Mouse (Mus musculus) midbrain, embryonic 16.5 days (tissue): ENCODE measurements around the gene Ptpn5. TPM values are rescaled to one million over a fixed set of nuclear protein-coding genes. Genes with fewer than 3 reads are reported as not detected.
A peak's percentile ranks its signal among the peaks of the same experiment; 100 is the strongest.

Source experiments
- ATAC-seq: fragments of 200-750 bp; cut with Nextera tagmentation; 2 replicates; pipeline ENCODE4 v1.8.0; 2017; ENCODE audit warnings: moderate TSS enrichment
- H3K27ac ChIP-seq: fragments of 300-500 bp; sonication (generic); 2 replicates; pipeline ENCODE4 v1.5.1; 2014; ENCODE audit warnings: mild to moderate bottlenecking, low read length, mixed read lengths
- H3K27me3 ChIP-seq: fragments of 300-500 bp; sonication (generic); 2 replicates; pipeline ENCODE4 v1.6.1; 2014; ENCODE audit warnings: low read depth, low read length, mixed read lengths; ENCODE audit not compliant: control insufficient read depth, insufficient read depth
- H3K36me3 ChIP-seq: fragments of 300-500 bp; sonication (generic); 2 replicates; pipeline ENCODE4 v1.6.1; 2014; ENCODE audit warnings: mild to moderate bottlenecking, low read length, moderate library complexity, mixed read lengths; ENCODE audit not compliant: control insufficient read depth, insufficient read depth
- H3K4me1 ChIP-seq: fragments of 300-500 bp; sonication (generic); 2 replicates; pipeline ENCODE4 v1.6.1; 2014; ENCODE audit warnings: mild to moderate bottlenecking, low read length, mixed read lengths; ENCODE audit not compliant: control insufficient read depth, insufficient read depth
- H3K4me2 ChIP-seq: fragments of 300-500 bp; sonication (generic); 2 replicates; pipeline ENCODE4 v1.6.1; 2014; ENCODE audit warnings: mild to moderate bottlenecking, low read length, mixed read lengths
- H3K4me3 ChIP-seq: fragments of 300-500 bp; sonication (generic); 2 replicates; pipeline ENCODE4 v1.5.1; 2014; ENCODE audit warnings: low read depth, mild to moderate bottlenecking, low read length, moderate library complexity, mixed read lengths
- H3K9ac ChIP-seq: fragments of 300-500 bp; sonication (generic); 2 replicates; pipeline ENCODE4 v1.6.1; 2014; ENCODE audit warnings: low read depth, low read length, mixed read lengths
- H3K9me3 ChIP-seq: fragments of 300-500 bp; sonication (generic); replicated peaks from 2 replicates; pipeline ENCODE4 v1.6.1; 2014; ENCODE audit warnings: mild to moderate bottlenecking, low read length, mixed read lengths; ENCODE audit not compliant: control insufficient read depth, poor library complexity, severe bottlenecking
- WGBS: fragments of 180-500 bp; shearing (Covaris S2); extraction: QIAGEN DNeasy Blood & Tissue Kit; methylation state at CpG from one replicate; pipeline ENCODE4 v1.1.7; 2014; 5-methylcytosine and 5-hydroxymethylcytosine counted together
- polyA plus RNA-seq: library from polyadenylated mRNA; unstranded; fragments of >200 nt; fragmentation: Nextera tagmentation; extraction: Ambion mirVana; gene quantifications from 2 replicates; pipeline ENCODE4 v1.2.1, GENCODE M21; 2015

Gene Ptpn5
- polyA plus RNA-seq, 1 experiment from 2014 or later, result 194 TPM

DNA sequence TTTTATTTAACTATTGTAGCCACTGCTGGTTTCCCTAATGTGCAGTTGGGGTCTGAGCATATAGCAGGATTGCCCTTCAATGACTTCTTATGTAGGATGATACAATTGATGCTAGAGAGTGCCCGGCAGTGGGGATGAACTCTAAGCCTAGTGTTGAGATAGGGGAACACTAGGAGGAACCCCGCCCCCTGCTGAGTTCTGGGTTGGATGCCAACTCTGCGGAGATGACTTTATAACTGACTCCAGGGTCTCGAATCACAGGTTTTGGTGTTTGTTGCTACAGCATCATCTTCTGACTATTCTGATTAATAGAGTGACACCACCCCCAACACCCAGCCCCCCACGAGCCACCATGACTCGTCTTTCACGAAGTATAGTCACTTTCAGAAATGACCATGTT, 14.8 kb upstream of the Ptpn5 start:
- no peak for ATAC-seq

DNA sequence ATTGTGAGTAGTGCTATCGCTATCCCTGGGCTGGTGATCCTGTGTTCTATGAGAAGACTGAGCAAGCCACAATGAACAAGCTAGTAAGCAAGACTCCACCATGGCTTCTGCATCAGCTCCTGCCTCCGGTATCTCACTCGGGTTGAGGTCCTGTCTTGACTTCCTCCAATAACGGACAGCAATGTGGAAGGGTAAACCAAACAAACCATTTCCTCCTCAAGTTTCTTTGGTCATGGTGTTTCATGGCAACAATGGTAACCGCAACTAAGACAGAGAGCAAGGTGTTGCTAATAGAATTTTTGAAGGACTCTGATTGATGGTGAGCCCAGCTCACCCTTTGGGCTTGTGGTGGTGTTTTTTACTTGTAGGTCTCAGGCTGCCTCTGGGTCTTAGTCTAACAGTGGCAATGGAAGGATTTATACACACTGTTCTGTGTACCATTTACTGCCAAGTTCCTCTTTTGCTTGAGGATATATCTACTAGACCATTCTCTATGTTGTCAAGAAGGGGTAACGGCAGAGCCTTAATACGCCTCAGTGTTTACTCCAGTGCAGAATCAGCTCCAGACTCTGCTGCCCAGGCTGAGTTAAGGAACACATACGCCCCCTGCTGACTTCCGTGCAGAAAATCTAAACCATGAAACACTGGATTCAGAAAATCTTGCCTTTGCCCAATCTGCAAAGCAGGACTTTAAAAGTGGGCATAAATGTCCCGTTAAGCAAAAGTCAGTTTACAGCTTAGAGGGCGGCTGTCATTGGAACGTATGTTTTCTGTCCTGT, 12.7 kb upstream of the Ptpn5 start:
- Histone ChIP-seq H3K27me3 (no peaks in the 10 kb centered on the region), H3K27ac (no peak overlapping the region), H3K36me3 (no peaks in the 10 kb centered on the region), H3K4me2 (no peak overlapping the region), H3K9ac (no peak overlapping the region), H3K4me3 (no peak overlapping the region), H3K9me3 (no peaks in the 10 kb centered on the region), H3K4me1 (no peaks in the 10 kb centered on the region)
- WGBS, result 67% methylated on average over 12 of the region's 12 CpGs
- ATAC-seq, result no peak

More for the DNA sequence above, 14.8 kb upstream of the Ptpn5 start:
- H3K9ac ChIP-seq, result no peak overlapping the region
- 89% methylated on average over 7 of the region's 7 CpGs for WGBS
- H3K4me2 ChIP-seq, result no peak overlapping the region
- H3K27ac ChIP-seq, result no peak overlapping the region
- no peaks in the 10 kb centered on the region for H3K27me3 ChIP-seq
- H3K36me3 ChIP-seq, result no peaks in the 10 kb centered on the region
- H3K9me3 ChIP-seq, result no peaks in the 10 kb centered on the region
- no peak overlapping the region for H3K4me3 ChIP-seq
- H3K4me1 ChIP-seq, result no peaks in the 10 kb centered on the region

DNA sequence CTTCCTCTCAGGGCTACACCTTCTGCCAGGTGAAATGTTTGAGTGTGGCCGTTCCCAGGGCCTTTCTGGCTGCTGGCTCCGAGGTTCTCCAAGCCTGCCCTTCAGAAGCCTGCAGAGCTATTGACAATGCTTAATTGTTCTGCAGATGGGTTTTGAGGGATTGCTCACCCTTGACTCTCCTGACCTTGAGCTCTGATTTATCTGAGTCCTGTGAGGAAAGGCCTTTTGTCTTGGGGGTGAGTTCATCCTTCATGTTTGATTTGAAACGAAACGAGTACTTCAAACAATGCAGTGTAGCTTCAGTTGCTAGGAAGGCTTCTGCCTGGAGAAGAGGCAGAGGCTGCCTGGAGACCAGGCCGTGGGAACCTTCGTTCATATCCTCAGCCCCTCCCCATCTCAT, 10.8 kb upstream of the Ptpn5 start:
- 46% methylated on average over 6 of the region's 6 CpGs for WGBS
- no peak overlapping the region for H3K4me2 ChIP-seq
- H3K4me3 ChIP-seq, result no peak overlapping the region
- H3K4me1 ChIP-seq, result no peaks in the 10 kb centered on the region
- H3K27me3 ChIP-seq, result no peaks in the 10 kb centered on the region
- no peak overlapping the region for H3K9ac ChIP-seq
- no peaks in the 10 kb centered on the region for H3K9me3 ChIP-seq
- H3K36me3 ChIP-seq, result no peaks in the 10 kb centered on the region
- no peak overlapping the region for H3K27ac ChIP-seq
- no peak for ATAC-seq

DNA sequence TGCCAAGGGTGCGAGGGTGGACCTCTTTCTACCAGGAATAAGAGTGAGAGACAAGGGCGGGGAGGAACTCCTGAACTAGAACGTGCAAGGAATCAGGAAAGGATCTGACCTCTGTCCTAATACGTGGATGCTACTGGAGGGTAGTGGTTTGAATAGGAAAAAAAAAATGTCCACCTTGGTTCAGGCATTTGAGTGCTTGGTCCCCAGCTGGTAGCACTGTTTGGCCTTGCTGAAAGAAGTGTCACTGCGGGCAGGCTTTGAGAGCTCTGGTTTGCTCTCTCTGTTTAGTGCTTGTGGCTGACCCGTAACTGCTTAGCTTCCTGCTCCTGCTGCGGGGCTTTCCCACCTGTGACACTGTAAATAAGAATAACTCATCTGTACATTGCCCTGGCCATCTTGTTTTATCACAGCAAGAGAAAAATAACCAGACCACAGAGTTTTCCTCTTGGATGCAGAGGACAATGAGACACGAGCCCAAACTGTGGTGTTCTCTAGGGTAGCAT, 6.4 kb upstream of the Ptpn5 start:
- no peaks in the 10 kb centered on the region for H3K36me3 ChIP-seq
- no peaks in the 10 kb centered on the region for H3K4me1 ChIP-seq
- no peak overlapping the region for H3K9ac ChIP-seq
- H3K27me3 ChIP-seq, result no peaks in the 10 kb centered on the region
- no peak overlapping the region for H3K4me3 ChIP-seq
- no peak overlapping the region for H3K4me2 ChIP-seq
- H3K27ac ChIP-seq, result no peak overlapping the region
- 84% methylated on average over 8 of the region's 8 CpGs for WGBS
- ATAC-seq, result no peak
- H3K9me3 ChIP-seq, result no peaks in the 10 kb centered on the region

DNA sequence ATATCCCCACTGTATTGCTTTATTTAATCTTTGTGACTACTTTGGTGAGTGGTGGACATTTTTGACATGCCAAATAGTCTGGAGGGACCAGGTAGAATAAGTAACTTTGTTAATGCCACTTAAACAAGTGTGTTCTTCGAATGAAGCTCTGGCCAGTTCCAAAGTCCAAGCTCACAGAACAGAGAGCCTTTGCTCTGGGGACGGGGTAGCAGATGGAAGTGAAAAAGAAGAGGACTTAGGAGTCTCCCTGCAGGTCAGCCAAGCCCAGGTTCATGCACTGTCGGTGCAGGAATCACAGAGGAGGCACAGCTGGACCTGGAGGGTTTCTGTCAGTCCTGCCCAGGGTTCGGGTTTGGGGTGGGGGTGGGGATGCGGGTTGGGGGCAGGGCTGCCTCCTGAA, 1.1 kb upstream of the Ptpn5 start:
- Histone ChIP-seq H3K4me1 (peaks cover 19% of the 10 kb centered on the region), H3K9ac (no peak overlapping the region), H3K9me3 (no peaks in the 10 kb centered on the region), H3K27me3 (no peaks in the 10 kb centered on the region), H3K27ac (no peak overlapping the region), H3K36me3 (no peaks in the 10 kb centered on the region), H3K4me3 (no peak overlapping the region), H3K4me2 (no peak overlapping the region)
- 37% methylated on average over 5 of the region's 5 CpGs for WGBS
- no peak for ATAC-seq

DNA sequence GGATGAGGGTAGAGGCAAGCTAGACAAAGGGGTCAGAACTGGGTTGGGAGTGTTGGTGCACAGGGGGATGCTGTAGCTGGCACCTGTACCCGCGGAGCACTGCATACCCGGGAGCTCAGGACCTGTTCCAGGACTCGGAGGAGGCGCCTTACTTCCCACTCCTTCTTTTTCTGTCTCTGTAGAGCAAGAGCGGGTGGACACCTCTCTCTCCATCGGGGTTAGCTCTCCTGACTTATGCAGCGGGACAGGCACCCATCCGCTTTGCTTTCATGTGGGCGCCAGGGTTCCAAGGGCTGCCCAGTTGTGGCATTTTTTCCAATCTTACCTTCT, 588 bp downstream of the Ptpn5 start:
- peak overlapping the region; percentile 85 for H3K4me3 ChIP-seq
- under 1% methylated on average over 10 of the region's 10 CpGs for WGBS
- ATAC-seq, result peak; percentile 64
- no peaks in the 10 kb centered on the region for H3K9me3 ChIP-seq
- H3K4me1 ChIP-seq, result peaks cover 26% of the 10 kb centered on the region
- H3K27ac ChIP-seq, result peak overlapping the region; percentile 93
- H3K9ac ChIP-seq, result peak overlapping the region; percentile 94
- H3K27me3 ChIP-seq, result no peaks in the 10 kb centered on the region
- peak overlapping the region; percentile 77 for H3K4me2 ChIP-seq
- no peaks in the 10 kb centered on the region for H3K36me3 ChIP-seq

DNA sequence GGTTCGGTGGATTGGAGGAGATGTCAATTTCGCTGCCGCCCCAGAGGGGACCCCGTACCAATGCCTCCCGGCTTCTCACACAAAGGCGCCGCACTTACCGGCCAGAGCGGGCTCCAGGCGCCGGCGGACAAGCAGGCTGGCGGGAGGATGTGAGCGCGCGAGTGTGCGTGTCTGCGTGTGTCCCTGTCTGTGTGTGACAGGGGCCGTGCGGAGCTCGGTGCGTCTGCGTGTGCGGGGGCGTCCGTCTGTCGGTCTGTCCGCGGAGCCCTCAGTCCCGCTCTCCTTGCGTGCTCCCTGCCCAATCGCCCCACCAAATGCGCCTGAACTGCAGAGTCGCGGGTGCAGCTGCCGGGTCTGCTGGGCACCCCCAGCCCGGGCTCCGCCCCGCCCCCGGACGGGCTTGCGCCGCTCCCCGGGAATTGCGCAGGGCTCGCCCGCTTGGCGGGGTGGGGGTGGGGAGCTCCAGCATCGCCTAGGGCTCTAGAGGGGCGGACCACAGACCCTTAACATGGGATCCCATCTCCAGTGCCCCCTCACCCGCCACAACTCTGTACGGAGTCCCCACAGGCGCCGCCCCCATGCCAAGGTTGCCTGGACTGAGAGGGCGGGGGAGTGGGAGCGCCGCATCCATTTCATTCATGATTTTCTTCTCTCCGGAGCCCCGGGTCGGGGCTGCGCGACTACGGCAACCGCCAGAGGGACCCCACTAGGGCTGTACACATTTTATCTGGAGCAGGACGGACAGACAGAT, 1.1 kb downstream of the Ptpn5 start:
- Histone ChIP-seq H3K4me2 (peak overlapping the region; percentile 77), H3K4me3 (peak overlapping the region; percentile 85), H3K36me3 (no peaks in the 10 kb centered on the region), H3K27me3 (no peaks in the 10 kb centered on the region), H3K9me3 (no peaks in the 10 kb centered on the region), H3K27ac (peak overlapping the region; percentile 93), H3K9ac (peak overlapping the region; percentile 94), H3K4me1 (peaks cover 26% of the 10 kb centered on the region)
- under 1% methylated on average over 65 of the region's 65 CpGs for WGBS
- ATAC-seq, result peak; percentile 91

DNA sequence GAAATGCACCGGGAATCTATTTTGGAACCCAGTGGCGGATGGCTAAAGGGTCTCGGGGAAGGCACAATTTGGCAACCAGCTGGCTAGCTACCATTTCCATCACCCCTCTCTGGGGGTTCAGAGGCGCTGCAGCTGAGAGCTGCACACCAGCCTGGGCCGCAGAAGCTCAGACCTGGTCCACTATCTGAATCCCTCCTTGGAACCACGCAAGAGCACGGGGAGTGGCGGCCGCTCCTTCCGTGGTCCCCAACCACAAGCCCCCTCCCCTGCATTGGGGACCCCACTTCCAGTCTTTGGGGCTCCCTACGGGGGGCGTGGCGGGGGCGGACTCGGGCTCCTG, 1.7 kb downstream of the Ptpn5 start:
- peaks cover 26% of the 10 kb centered on the region for H3K4me1 ChIP-seq
- H3K9ac ChIP-seq, result peak overlapping the region; percentile 94
- 2% methylated on average over 14 of the region's 15 CpGs for WGBS
- H3K4me2 ChIP-seq, result peak overlapping the region; percentile 77
- peak overlapping the region; percentile 93 for H3K27ac ChIP-seq
- H3K9me3 ChIP-seq, result no peaks in the 10 kb centered on the region
- peak overlapping the region; percentile 85 for H3K4me3 ChIP-seq
- peak; percentile 52 for ATAC-seq
- no peaks in the 10 kb centered on the region for H3K27me3 ChIP-seq
- H3K36me3 ChIP-seq, result no peaks in the 10 kb centered on the region

DNA sequence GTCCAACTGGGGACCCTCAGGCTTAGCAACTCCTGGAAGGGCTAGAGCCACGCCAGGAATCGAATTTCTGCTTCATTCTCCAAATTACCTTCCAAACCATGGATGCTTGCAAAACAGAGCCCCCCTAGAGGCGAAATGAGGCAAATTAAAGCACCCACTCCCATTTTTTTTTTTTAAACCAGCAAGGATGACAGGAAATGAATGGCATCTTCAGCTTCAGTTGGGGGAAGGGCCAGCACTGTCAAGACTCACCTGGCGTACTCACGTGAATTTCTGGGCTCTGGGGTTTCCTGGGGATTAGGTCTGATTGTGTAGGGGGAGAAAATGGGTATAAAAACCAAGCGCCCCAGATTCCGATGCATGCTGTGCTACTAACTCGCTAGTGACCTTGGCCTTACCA, 2.2 kb downstream of the Ptpn5 start:
- Histone ChIP-seq H3K4me1 (peaks cover 26% of the 10 kb centered on the region), H3K27ac (no peak overlapping the region), H3K4me3 (peak overlapping the region; percentile 85), H3K27me3 (no peaks in the 10 kb centered on the region), H3K9ac (peak overlapping the region; percentile 94), H3K9me3 (no peaks in the 10 kb centered on the region), H3K4me2 (peak overlapping the region; percentile 77), H3K36me3 (peaks cover 4% of the 10 kb centered on the region; the same call in 1 of the 2 replicates)
- WGBS, result 36% methylated on average over 8 of the region's 8 CpGs
- no peak for ATAC-seq
